Mouse (Mus musculus) ES-Bruce4 (cell line): ENCODE data around the gene Kcnc3.

ENCODE experiments used
- CTCF ChIP-seq: IDR thresholded peaks from one replicate; pipeline ENCODE4 v1.8.1; 2011; ENCODE audit warnings: low read depth, low read length
- EP300 ChIP-seq: IDR thresholded peaks from 2 replicates; pipeline ENCODE4 v1.6.1; 2011; ENCODE audit warnings: low read depth, low read length; ENCODE audit not compliant: insufficient read depth

- TF ChIP-seq CTCF (no peak), EP300 (no peak)
Measured at GRCm38 (mm10) chr7:44551731-44552130, 38.7 kb upstream of the Kcnc3 start.
